Mouse (Mus musculus) bone marrow macrophage, adult 2 months (primary cell): ENCODE results near the gene Olfr784.

Experiments
- CTCF ChIP-seq: IDR thresholded peaks from 2 replicates; pipeline ENCODE4 v1.5.1; 2012; ENCODE audit warnings: low read depth, mild to moderate bottlenecking, low read length, moderate library complexity
- POLR2A ChIP-seq: IDR thresholded peaks from 2 replicates; pipeline ENCODE4 v1.6.1; 2012; ENCODE audit warnings: mild to moderate bottlenecking, low read depth, low read length, borderline replicate concordance

GRCm38 (mm10) chr10:129405126-129405525 is 21.2 kb downstream of the Olfr784 start, which contains the start of gene Olfr785:
- TF ChIP-seq POLR2A (no peak), CTCF (no peak)
